Mouse (Mus musculus): ENCODE data around the gene Ddx3x.

- TF ChIP-seq CTCF (conservative IDR thresholded peaks at IDR 0.05 in 1 of 2, IDR thresholded peaks at IDR 0.05 in 1 of 2; ENCODE audit: low read depth in 2 of 2, low read length in 2 of 2) (no peak), POLR2AphosphoS2 (IDR thresholded peaks at IDR 0.05; ENCODE audit: low read depth, low read length) (no peak), MYC (IDR thresholded peaks at IDR 0.05; ENCODE audit: low read depth, low read length) (no peak), E2F4 (IDR thresholded peaks at IDR 0.05; ENCODE audit: insufficient replicate concordance, low read depth, low read length) (no peak), SIN3A (IDR thresholded peaks at IDR 0.05; ENCODE audit: low read length) (no peak), HCFC1 (IDR thresholded peaks at IDR 0.05; ENCODE audit: low read depth, low read length) (no peak), MAX (IDR thresholded peaks at IDR 0.05; ENCODE audit: low read length) (no peak), POLR2A (IDR thresholded peaks at IDR 0.05; ENCODE audit: low read depth, low read length) (no peak; the same call in 1 of the 2 replicates), KAT2A (IDR thresholded peaks at IDR 0.05; ENCODE audit: insufficient replicate concordance, low read length) (no peak), NRF1 (IDR thresholded peaks at IDR 0.05; ENCODE audit: low read depth, low read length) (peak; percentile 76), ZMIZ1 (IDR thresholded peaks at IDR 0.05; ENCODE audit: low read depth, low read length) (no peak), NELFE (IDR thresholded peaks at IDR 0.05; ENCODE audit: low read depth, low read length) (no peak), EP300 (IDR thresholded peaks at IDR 0.05; ENCODE audit: low read length) (no peak)
Measured at GRCm38 (mm10) chrX:13242320-13243096, 38.3 kb upstream of the Ddx3x start.
